Mouse (Mus musculus): ENCODE measurements around the gene Heatr5b.
"Not testable (repeated sequence)": the region's sequence is repeated elsewhere in the genome, so short reads cannot be mapped to it uniquely, and the experiment has no call there.

Heatr5b gene

DNA sequence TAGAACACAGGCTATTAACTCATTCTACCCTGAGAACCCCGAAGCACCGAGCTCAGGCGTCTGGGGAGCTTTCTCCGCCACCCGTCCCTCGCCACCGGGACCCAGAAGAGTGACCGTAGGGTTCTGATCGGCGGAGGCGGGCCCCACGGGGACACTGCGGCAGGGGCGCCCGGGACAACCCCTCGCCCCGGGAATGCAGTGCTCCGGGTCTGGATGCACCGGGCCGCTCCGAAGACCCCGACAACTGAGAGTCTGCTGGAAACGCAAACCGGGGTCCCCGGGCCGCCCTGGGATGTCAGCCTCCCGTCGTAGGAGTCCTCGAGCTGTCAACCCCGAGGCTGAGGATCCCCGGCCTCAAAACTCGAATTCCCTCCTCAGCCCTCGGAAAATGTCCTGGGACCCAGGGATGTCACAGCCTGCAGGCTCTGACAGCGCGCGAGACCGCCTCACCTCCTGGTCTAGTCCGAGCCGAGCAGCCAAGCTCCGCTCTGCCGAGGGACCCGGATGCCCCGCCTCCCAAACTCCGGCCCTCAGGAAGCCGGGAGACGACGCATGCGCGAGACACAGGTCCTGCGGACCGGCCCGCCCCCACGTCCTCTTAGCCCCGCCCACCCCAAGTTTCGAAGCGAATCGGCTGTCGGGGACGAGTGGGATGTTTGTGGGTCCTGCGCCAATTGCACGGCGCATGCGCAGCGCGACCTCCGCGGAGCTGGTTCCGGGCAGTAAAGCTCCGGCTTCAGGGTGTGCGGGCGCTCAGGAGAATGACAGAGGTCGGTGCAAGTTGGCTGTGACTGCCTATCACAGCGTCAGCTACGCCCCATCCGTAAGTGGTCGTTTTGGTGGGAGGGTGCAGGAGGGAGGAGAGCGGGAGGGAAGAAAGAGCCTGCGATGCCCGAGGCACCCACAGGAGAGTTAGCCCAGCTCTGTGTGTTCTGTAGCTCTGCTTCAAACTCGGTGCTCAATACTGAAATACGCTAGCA is at the start of gene Heatr5b, which contains the start of gene Gpatch11:
Heatr5b (minus strand) TSS at position 509 of the 980 bp plus-strand sequence.
Gpatch11 (plus strand) TSS at position 712 of the 980 bp plus-strand sequence.
- peak; percentile 98 for DNase-seq (ENCODE audit: low read depth, low spot score)

DNA sequence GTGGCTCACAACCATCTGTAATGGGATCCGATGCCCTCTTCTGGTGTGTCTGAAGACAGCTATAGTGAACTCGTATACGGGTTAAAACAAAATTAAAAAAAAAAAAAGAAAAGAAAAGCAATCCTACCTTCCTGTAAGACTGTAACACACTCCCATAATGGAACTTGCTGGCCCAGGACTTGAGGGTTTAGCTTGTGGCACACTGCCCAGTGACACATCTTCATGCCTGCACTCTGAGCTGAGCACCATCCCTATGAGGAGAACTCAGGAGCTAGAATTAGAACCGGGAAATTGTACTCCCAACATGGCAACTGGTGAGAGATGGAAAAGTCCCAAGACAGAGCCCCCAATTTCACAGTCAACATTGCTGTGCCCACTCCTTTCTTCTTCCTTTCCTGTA is 48.1 kb upstream of the Heatr5b start:
- no peak for DNase-seq (ENCODE audit: low read depth, low spot score)

DNA sequence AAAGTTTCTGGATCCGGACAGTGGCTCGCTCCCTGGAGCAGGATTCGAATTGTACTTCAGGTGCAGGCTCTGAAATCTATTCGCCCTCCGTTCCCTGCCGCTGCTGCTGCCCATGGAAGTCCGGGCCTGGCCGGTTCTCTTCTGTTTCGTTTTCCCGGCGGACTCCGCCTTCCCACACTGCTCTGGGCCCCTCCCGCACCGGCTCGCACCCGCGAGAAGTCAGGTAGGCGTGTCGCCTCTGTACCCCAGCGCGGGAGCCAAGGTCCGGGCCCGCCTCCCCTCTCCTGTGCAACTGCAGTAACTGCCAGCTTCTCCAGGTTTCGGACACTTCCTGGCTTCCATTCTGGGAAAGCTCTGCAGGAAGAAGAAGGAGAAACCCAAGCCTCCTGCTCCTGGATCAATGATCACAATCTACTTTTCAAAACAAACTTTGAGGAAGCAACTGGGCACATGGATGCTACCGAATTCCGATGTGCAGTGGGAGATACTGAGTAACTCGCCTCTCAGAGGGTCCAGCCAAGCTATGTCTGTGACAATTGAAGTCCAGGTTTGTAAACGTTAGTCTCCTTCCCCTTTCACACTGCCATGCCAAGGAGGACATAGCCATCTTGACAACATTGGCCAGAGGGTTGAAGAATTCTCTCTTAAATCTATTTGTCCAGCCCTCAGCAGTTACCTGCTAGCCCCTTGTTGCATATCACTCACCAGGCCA is 47.4 kb upstream of the Heatr5b start, which contains the start of gene Eif2ak2:
Eif2ak2 (minus strand) TSS at position 173 of the 712 bp plus-strand sequence.
- peak; percentile 89 for DNase-seq (ENCODE audit: low read depth, low spot score)

DNA sequence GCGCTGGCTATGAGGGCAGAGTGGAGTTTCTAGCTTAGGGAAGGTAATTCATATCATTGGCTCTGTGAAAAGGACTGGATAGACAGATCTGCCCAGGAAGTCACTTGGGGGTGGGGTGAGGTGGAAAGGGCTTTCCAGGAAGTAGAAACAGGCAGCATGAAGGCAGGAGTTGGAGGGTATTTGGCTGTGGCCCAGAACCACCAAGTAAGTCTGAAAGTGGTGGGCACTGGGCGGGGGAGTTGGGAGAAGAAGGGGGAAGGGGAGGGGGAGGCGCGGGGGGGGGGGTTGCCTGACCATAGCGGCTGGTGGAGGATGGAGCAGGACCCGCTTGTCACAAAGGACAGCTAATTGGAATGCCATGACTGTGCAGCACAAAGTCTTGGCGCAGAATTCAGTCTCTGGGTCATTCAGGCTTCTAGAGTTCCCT is 46.7 kb upstream of the Heatr5b start:
- DNase-seq (ENCODE audit: low read depth, low spot score): peak; percentile 25

GRCm38 (mm10) chr17:78873886-78874285 is 38.7 kb upstream of the Heatr5b start:
- DNase-seq (ENCODE audit: low read depth, low spot score): no peak

DNA sequence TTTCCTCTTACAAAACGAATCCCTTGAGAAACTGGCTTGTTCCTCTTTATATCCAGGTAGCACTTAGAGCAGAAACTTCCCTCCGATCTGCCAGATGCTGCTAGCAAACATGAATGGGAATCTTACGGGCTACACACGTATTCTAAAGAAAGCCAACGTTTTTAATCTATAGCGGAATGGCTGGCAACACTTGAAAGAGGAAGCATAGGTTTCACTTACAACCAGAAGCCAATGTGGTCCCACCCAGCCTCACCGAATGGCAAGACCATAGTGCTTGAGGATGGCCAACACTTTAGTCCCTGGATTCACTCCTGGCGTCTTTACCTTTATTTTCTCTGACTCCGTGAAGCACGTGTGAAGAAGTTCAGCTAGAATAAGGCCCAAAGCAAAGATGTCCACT is 21.1 kb upstream of the Heatr5b start:
- no peak for DNase-seq (ENCODE audit: low read depth, low spot score)

DNA sequence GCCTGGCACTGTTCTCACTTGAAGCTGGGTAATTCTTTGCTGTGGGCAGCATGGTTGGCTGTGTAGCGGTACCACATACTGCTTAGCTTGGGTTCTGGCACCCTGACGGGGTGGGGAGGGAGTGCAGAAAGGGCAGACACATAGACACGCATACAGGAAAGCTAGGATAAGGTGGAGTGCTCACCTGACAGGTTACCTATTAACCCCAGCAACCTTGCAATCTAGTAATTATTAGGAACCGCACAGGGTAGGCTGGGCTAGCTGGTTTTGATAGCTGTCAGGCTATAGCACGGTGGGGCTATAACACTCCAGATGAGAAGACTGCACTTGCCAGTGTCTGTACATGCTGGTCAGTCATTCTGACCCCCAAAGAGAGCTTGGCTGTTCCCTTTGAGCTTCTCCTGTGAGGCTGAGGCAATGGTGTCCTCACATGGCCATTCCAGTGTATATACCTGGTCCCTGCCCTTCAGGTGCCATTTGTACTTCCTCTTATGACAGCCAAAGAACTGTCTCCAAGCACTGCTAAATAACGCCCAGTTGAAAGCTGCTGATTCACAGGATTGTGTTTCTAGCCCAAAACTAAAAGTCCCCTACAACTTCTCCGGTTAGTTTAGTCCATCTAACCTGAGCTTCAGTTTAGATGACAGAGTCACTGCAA is 7.2 kb upstream of the Heatr5b start:
- no peak for DNase-seq (ENCODE audit: low read depth, low spot score)

DNA sequence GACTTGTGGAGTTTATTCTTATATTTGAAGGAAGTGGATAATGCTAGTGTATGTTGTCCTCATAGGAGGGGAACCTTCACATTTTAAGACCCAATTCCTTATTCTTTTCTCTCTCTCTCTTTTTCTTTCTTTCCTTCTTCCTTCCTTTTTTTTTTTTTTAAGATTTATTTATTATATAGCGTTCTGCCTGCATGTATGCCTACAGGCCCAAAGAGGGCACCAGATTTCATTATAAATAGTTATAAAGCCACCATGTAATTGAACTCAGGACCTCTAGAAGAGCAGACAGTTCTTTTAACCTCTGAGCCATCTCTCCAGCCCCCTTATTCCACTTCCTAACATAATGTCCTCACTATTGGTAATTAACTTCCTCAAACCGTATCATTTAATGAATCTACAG is 892 bp upstream of the Heatr5b start:
- no peak for DNase-seq (ENCODE audit: low read depth, low spot score)

GRCm38 (mm10) chr17:78824346-78824745 is 10.8 kb downstream of the Heatr5b start:
- DNase-seq (ENCODE audit: low read depth, low spot score): no peak

GRCm38 (mm10) chr17:78809582-78809981 is 25.6 kb downstream of the Heatr5b start:
- no peak for DNase-seq (ENCODE audit: low read depth, low spot score)

- peak; percentile 38 for DNase-seq (ENCODE audit: low read depth, low spot score)
These were observed 26.1 kb downstream of the Heatr5b start for GRCm38 (mm10) chr17:78809019-78809418.

GRCm38 (mm10) chr17:78797222-78797621 is 37.9 kb downstream of the Heatr5b start:
- no peak for DNase-seq (ENCODE audit: low read depth, low spot score)

GRCm38 (mm10) chr17:78794390-78794789 is 40.8 kb downstream of the Heatr5b start:
- no peak for DNase-seq (ENCODE audit: low read depth, low spot score)

DNA sequence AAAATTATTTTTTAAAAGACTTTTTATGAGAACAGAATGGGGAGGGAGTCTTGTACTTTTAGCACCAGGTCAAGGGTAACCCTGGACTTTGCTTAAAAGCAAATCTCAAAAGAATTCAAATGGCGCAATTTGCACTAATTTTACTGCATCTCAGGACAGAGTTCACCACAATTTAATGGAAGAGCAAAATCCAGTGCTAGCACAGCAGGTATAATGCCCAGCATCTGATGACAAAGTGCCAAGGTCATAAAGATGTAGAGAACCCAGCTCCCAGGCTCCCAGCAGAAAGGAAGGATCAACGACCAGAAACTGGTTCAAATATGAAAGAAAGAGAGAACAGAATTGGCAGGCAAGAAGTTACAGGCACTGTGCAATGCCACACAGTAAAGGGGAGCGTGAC is 43.0 kb downstream of the Heatr5b start:
- DNase-seq (ENCODE audit: low read depth, low spot score): no peak

DNA sequence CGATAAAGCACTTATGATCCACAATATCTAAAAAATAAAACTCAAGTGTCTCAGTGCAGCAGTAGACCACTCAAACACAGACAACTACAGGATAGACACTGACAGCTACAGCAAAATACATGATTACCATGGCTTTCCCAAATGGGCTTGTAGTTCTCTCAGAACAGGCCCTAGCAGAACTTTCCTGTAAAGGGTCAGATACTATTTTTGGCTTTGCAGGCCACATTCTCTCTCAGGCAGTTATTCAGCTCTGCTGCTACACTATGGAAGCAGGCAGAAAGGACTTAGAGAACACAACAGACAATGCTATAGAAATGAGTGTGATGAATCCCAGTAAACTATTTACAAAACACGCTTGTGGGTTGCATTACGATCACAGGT is 43.5 kb downstream of the Heatr5b start:
- no peak for DNase-seq (ENCODE audit: low read depth, low spot score)

DNA sequence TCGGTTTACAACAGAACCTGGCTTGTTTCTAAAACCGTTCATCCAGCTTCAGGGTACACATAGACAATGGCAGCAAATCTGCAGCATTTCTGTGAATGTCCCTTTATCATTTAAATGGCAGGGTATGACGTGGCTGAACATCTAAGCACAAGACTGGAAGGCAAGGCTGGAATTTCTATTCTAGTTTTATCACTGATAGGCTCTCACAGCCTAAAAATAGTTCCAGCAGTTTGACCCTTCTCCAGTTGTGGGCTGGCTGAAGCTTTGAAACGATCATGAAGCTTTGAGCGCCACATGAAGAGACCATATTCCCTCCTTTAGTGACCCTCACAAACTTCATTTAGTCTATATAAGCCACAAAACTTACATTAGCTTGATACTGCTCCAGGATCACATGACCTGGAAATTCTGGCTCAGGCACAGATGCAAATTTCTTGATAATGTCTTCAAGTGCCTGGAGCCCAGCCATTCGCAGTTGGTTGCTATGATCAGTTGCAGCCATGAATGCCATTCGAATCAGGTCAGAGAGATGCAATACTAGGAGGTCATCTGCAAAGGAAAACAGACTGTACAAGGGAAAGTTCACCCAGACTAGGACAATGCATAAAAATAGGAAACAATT is 44.0 kb downstream of the Heatr5b start:
- no peak for DNase-seq (ENCODE audit: low read depth, low spot score)

GRCm38 (mm10) chr17:78788273-78788672 is 46.9 kb downstream of the Heatr5b start:
- not testable (repeated sequence) for DNase-seq (ENCODE audit: low read depth, low spot score)

DNA sequence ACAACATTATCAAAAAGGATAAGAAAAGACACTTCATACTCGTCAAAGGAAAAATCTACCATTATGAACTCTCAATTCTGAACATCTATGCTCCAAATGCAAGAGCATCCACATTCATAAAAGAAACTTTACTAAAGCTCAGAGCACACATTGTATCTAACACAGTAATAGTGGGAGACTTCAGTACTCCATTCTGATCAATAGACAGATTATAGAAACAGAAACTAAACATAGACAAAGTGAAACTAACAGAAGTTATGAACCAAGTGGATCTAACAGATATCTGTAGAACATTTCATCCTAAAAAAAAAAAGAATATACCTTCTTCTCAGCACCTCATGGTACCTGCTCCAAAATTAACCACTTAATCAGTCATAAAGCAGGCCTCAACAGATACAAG is 56.4 kb downstream of the Heatr5b start:
- no peak for DNase-seq (ENCODE audit: low read depth, low spot score)

DNA sequence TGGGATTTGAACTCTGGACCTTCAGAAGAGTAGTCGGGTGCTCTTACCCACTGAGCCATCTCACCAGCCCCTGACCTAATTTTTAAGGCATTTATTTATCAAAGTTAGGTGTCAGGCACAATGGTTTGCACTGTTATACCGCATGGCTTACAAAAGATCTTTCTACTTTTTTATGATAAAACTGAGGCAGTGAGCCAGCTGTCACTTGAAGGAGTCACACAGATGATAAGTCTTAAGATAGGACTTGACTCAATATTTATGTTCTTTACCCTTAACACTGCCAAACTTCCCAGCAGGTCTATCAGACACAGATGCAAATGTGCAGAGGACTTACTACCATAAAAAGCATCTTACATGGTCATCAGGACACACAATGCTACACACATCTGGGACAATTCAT is 62.8 kb downstream of the Heatr5b start:
- DNase-seq (ENCODE audit: low read depth, low spot score): no peak

DNA sequence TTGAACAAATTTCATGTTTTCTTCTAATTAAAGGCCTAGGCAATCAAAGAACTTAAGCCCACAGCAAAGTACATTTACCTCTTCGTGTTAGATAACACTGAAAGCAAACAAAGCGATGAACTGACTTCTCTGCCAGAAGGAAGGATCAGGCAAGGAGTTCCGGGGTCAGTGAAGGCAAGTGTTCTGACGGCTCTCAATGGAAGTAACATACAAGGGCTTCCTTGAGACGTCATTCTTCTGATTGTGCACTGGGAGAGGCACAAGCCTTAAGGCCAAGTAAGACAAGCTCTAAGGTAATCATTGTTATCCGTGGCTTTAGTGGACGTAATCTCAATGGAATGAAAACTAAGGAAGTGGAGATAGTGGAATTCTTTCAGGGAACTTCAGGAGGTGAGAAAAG is 64.2 kb downstream of the Heatr5b start:
- DNase-seq (ENCODE audit: low read depth, low spot score): no peak

DNA sequence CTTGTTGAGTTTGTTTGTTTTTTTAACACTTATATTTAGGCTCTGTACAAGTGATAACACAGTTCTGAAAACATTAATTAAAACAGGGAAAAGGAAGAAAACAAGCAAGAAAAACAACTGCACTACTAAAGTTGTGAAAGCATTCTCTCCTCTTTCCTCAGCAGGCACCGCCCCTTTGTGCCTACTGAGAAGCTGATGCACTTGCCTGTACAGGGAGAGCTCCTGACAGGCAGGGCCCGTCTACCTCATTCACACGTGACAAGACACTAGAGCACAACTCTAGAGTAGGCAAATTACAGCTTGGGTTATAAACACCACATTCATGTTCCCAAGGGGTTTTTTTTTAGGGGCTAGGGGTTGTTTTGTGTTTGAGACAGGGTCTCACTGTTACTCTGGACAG is 65.8 kb downstream of the Heatr5b start:
- no peak for DNase-seq (ENCODE audit: low read depth, low spot score)
